In genomic region chr6:88193433-88194052, GRCm38 (mm10) we compare ENCODE assay signal across 8 mouse cellular contexts. TPM values are rescaled to one million over a fixed set of nuclear protein-coding genes. Genes with fewer than 3 reads are reported as not detected.
DNase-seq lines count a peak whose midpoint lies in the region; ATAC-seq and TF ChIP-seq lines count a peak whose summit lies in the region.

TSS of gene Gata2 (plus strand) at chr6:88193891.

- peak within 1 kb of the TSS; percentile 56 for H3K4me3 ChIP-seq in embryonic facial prominence, embryonic 13.5 days
- H3K4me3 ChIP-seq in limb, embryonic 15.5 days, result peak within 1 kb of the TSS; percentile 39
- H3K4me3 ChIP-seq in myocyte, result no peak within 1 kb of the TSS

- H3ac ChIP-seq in myocyte (ENCODE audit: control insufficient read depth, insufficient read length), result no peak within 1 kb of the TSS

- TF ChIP-seq POLR2A in myocyte (IDR thresholded peaks at IDR 0.05; ENCODE audit: insufficient read length, low read depth), result no peak

- no peaks in the 10 kb centered on the region for H3K9me3 ChIP-seq in embryonic facial prominence, embryonic 13.5 days
- no peaks in the 10 kb centered on the region for H3K9me3 ChIP-seq in limb, embryonic 15.5 days

- DNase-seq in kidney, adult 18-20 months, result peak; percentile 68
- no peak for DNase-seq in kidney, adult 11 months
- peak in 1 of 2 experiments; percentile 59 for DNase-seq in heart, postnatal 36 days
- no peak for DNase-seq in frontal cortex, postnatal 25 days (ENCODE audit: low spot score in 2 of 2)
- no peak for DNase-seq in spleen, adult 12 weeks (ENCODE audit: low spot score)

- WGBS in embryonic facial prominence, embryonic 13.5 days, result 1% methylated on average over 57 of the region's 57 CpGs
- 1% methylated on average over 50 of the region's 57 CpGs for WGBS in limb, embryonic 15.5 days

- H3K27ac ChIP-seq in embryonic facial prominence, embryonic 13.5 days, result peak within 1 kb of the TSS; percentile 55; the same call in 1 of the 2 replicates
- no peak within 1 kb of the TSS for H3K27ac ChIP-seq in limb, embryonic 15.5 days

- peaks cover 59% of the 10 kb centered on the region for H3K4me1 ChIP-seq in embryonic facial prominence, embryonic 13.5 days
- H3K4me1 ChIP-seq in limb, embryonic 15.5 days, result peaks cover 52% of the 10 kb centered on the region

- H3K4me2 ChIP-seq in embryonic facial prominence, embryonic 13.5 days, result peak within 1 kb of the TSS; percentile 76
- H3K4me2 ChIP-seq in limb, embryonic 15.5 days, result peak within 1 kb of the TSS; percentile 75
- H3K4me2 ChIP-seq in myocyte (ENCODE audit: low read depth), result no peak within 1 kb of the TSS

- H3K79me2 ChIP-seq in myocyte (ENCODE audit: control insufficient read depth, insufficient read depth), result no peaks in the 10 kb centered on the region

- intact Hi-C loops in heart, postnatal 36 days (cut with DNase I), result loop anchor here (5.0 kb wide), 3 partner anchors 56 to 294 kb away; no protein-coding TSS in a partner anchor

- ATAC-seq in embryonic facial prominence, embryonic 13.5 days (ENCODE audit: insufficient number of reproducible peaks, insufficient read depth, low FRiP score, low TSS enrichment, low read depth), result no peak
- no peak for ATAC-seq in limb, embryonic 15.5 days (ENCODE audit: insufficient number of reproducible peaks, low FRiP score, low TSS enrichment, low read depth)

- H3K36me3 ChIP-seq in embryonic facial prominence, embryonic 13.5 days, result no peaks in the 10 kb centered on the region
- H3K36me3 ChIP-seq in limb, embryonic 15.5 days, result no peaks in the 10 kb centered on the region
- no peaks in the 10 kb centered on the region for H3K36me3 ChIP-seq in myocyte (ENCODE audit: control insufficient read depth, insufficient read depth)

- H3K9ac ChIP-seq in embryonic facial prominence, embryonic 13.5 days, result peak within 1 kb of the TSS; percentile 76
- 0 out of 2 replicates have a peak within 1 kb of the TSS, but pooled peaks have one; percentile 14 for H3K9ac ChIP-seq in limb, embryonic 15.5 days

- H3K27me3 ChIP-seq in embryonic facial prominence, embryonic 13.5 days, result peaks cover 100% of the 10 kb centered on the region
- peaks cover 100% of the 10 kb centered on the region for H3K27me3 ChIP-seq in limb, embryonic 15.5 days
- H3K27me3 ChIP-seq in myocyte (ENCODE audit: control insufficient read depth, insufficient read depth, insufficient read length), result no peaks in the 10 kb centered on the region

TF ChIP-seq in myocyte, 11 proteins besides CTCF, POLR2A, EP300 and RAD21:
- TF ChIP-seq TCF12 (IDR thresholded peaks at IDR 0.05; ENCODE audit: insufficient read depth, poor library complexity, severe bottlenecking), result no peak
- no peak for TF ChIP-seq MYOD1 (IDR thresholded peaks at IDR 0.05; ENCODE audit: control insufficient read depth in 1 of 3, insufficient read length in 2 of 3, low read depth in 2 of 3)
- no peak for TF ChIP-seq REST (IDR thresholded peaks at IDR 0.05; ENCODE audit: insufficient read depth, insufficient read length)
- TF ChIP-seq CEBPB (IDR thresholded peaks at IDR 0.05; ENCODE audit: insufficient read depth, poor library complexity, severe bottlenecking), result no peak
- TF ChIP-seq MYOG (IDR thresholded peaks at IDR 0.05; ENCODE audit: control insufficient read depth in 1 of 3, insufficient read depth in 1 of 3, insufficient read length in 2 of 3, low read depth in 2 of 3), result no peak
- no peak for TF ChIP-seq TCF3 (IDR thresholded peaks at IDR 0.05; ENCODE audit: insufficient read length, low read depth)
- TF ChIP-seq MAX (IDR thresholded peaks at IDR 0.05; ENCODE audit: low read depth), result no peak
- TF ChIP-seq USF1 (IDR thresholded peaks at IDR 0.05; ENCODE audit: low read depth), result no peak
- TF ChIP-seq E2F4 (IDR thresholded peaks at IDR 0.05; ENCODE audit: insufficient read depth), result no peak

RNA-seq across cellular contexts. Expression of gene Gata2, which starts in this region (rescaled TPM):
- polyA plus RNA-seq in embryonic facial prominence, embryonic 13.5 days (2015; fragmentation: Nextera tagmentation; extraction: Ambion mirVana), result 54.9 and 81.7 TPM in 2 replicates
- total RNA-seq in heart, postnatal 36 days (2021), result 10 to 100 TPM; 17.3 to 20.1 TPM
- 21.8 and 21.9 TPM in 2 replicates for polyA plus RNA-seq in limb, embryonic 15.5 days (2015; fragmentation: Nextera tagmentation; extraction: Ambion mirVana)
- 19.3 TPM for polyA plus RNA-seq in myocyte (2012; fragmentation: generic; extraction: Trizol)
